Mouse (Mus musculus): ENCODE data around the gene Junb. TPM values are rescaled to one million over a fixed set of nuclear protein-coding genes. Genes with fewer than 3 reads are reported as not detected.
A peak's percentile ranks its signal among the peaks of the same experiment; 100 is the strongest.

The Junb gene
- polyA plus RNA-seq, 1 experiment from 2014 or later, result 15.4 TPM

- Histone ChIP-seq H3K9ac (peak overlapping the region; percentile 58), H3K4me3 (ENCODE audit: low read depth, low read length) (peak overlapping the region; percentile 52), H3K4me1 (ENCODE audit: insufficient read depth) (peaks cover 53% of the 10 kb centered on the region), H3K27ac (ENCODE audit: low read depth) (peak overlapping the region; percentile 67), H3K9me3 (ENCODE audit: low read depth, low read length) (no peaks in the 10 kb centered on the region), H3K36me3 (ENCODE audit: insufficient read depth) (no peaks in the 10 kb centered on the region), H3K27me3 (ENCODE audit: insufficient read depth, low read length) (no peaks in the 10 kb centered on the region), H3K4me2 (peak overlapping the region; percentile 100)
- ATAC-seq (ENCODE audit: insufficient read depth) (no peak), DNase-seq (peak; percentile 23)
- TF ChIP-seq CTCF (IDR thresholded peaks at IDR 0.05; ENCODE audit: low read depth), result no peak
- 3% methylated on average over 16 of the region's 16 CpGs for WGBS
Observed at GRCm38 (mm10) chr8:84984294-84985048, 6.0 kb upstream of the Junb start.

- Histone ChIP-seq H3K36me3 (ENCODE audit: insufficient read depth) (no peaks in the 10 kb centered on the region), H3K27me3 (ENCODE audit: insufficient read depth, low read length) (no peaks in the 10 kb centered on the region; the same call in 1 of the 2 replicates), H3K4me2 (peak overlapping the region; percentile 3), H3K9ac (0 out of 2 replicates have a peak overlapping the region, but pooled peaks have one; percentile 3), H3K27ac (ENCODE audit: low read depth) (peak overlapping the region; percentile 24; the same call in 1 of the 2 replicates), H3K4me3 (ENCODE audit: low read depth, low read length) (no peak overlapping the region), H3K9me3 (ENCODE audit: low read depth, low read length) (no peaks in the 10 kb centered on the region), H3K4me1 (ENCODE audit: insufficient read depth) (peaks cover 56% of the 10 kb centered on the region)
- no peak for ATAC-seq (ENCODE audit: insufficient read depth)
- 57% methylated on average over 3 of the region's 3 CpGs for WGBS
- TF ChIP-seq CTCF (IDR thresholded peaks at IDR 0.05; ENCODE audit: low read depth), result no peak
- DNase-seq, result no peak
Observed at GRCm38 (mm10) chr8:84982499-84983011, 4.0 kb upstream of the Junb start.

- peak overlapping the region; percentile 3 for H3K4me2 ChIP-seq
- WGBS, result 73% methylated on average over 15 of the region's 15 CpGs
- peaks cover 4% of the 10 kb centered on the region for H3K27me3 ChIP-seq (ENCODE audit: insufficient read depth, low read length)
- no peaks in the 10 kb centered on the region for H3K36me3 ChIP-seq (ENCODE audit: insufficient read depth)
- no peaks in the 10 kb centered on the region for H3K9me3 ChIP-seq (ENCODE audit: low read depth, low read length)
- TF ChIP-seq CTCF (IDR thresholded peaks at IDR 0.05; ENCODE audit: low read depth), result no peak
- no peak for DNase-seq
- H3K4me3 ChIP-seq (ENCODE audit: low read depth, low read length), result no peak overlapping the region
- peaks cover 56% of the 10 kb centered on the region for H3K4me1 ChIP-seq (ENCODE audit: insufficient read depth)
- peak overlapping the region; percentile 80 for H3K27ac ChIP-seq (ENCODE audit: low read depth)
- no peak for ATAC-seq (ENCODE audit: insufficient read depth)
- H3K9ac ChIP-seq, result 0 out of 2 replicates have a peak overlapping the region, but pooled peaks have one; percentile 3
Observed at GRCm38 (mm10) chr8:84981644-84982498, 3.4 kb upstream of the Junb start.

- peak; percentile 93 for DNase-seq
- no peak for ATAC-seq (ENCODE audit: insufficient read depth)
- peaks cover 56% of the 10 kb centered on the region for H3K4me1 ChIP-seq (ENCODE audit: insufficient read depth)
- WGBS, result 25% methylated on average over 11 of the region's 11 CpGs
- no peaks in the 10 kb centered on the region for H3K9me3 ChIP-seq (ENCODE audit: low read depth, low read length)
- peak overlapping the region; percentile 99 for H3K4me2 ChIP-seq
- no peaks in the 10 kb centered on the region for H3K36me3 ChIP-seq (ENCODE audit: insufficient read depth)
- H3K9ac ChIP-seq, result peak overlapping the region; percentile 47; the same call in 1 of the 2 replicates
- H3K4me3 ChIP-seq (ENCODE audit: low read depth, low read length), result no peak overlapping the region; the same call in 1 of the 2 replicates
- H3K27me3 ChIP-seq (ENCODE audit: insufficient read depth, low read length), result peaks cover 5% of the 10 kb centered on the region
- TF ChIP-seq CTCF (IDR thresholded peaks at IDR 0.05; ENCODE audit: low read depth), result no peak
- peak overlapping the region; percentile 80 for H3K27ac ChIP-seq (ENCODE audit: low read depth)
Observed at GRCm38 (mm10) chr8:84980622-84981358, 2.3 kb upstream of the Junb start.

GRCm38 (mm10) chr8:84979599-84980421 lies 1.3 kb upstream of the Junb start:
- peak overlapping the region; percentile 47 for H3K9ac ChIP-seq
- H3K4me1 ChIP-seq (ENCODE audit: insufficient read depth), result peaks cover 52% of the 10 kb centered on the region
- H3K27ac ChIP-seq (ENCODE audit: low read depth), result peak overlapping the region; percentile 80
- H3K36me3 ChIP-seq (ENCODE audit: insufficient read depth), result peaks cover 3% of the 10 kb centered on the region
- WGBS, result 2% methylated on average over 38 of the region's 42 CpGs
- H3K4me3 ChIP-seq (ENCODE audit: low read depth, low read length), result peak overlapping the region; percentile 37
- H3K27me3 ChIP-seq (ENCODE audit: insufficient read depth, low read length), result peaks cover 5% of the 10 kb centered on the region
- no peaks in the 10 kb centered on the region for H3K9me3 ChIP-seq (ENCODE audit: low read depth, low read length)
- ATAC-seq (ENCODE audit: insufficient read depth), result peak; percentile 32
- TF ChIP-seq CTCF (IDR thresholded peaks at IDR 0.05; ENCODE audit: low read depth), result no peak
- peak; percentile 95 for DNase-seq
- H3K4me2 ChIP-seq, result peak overlapping the region; percentile 99

Measured in lung, embryonic 14.5 days (tissue).